Mouse (Mus musculus) MEL (cell line): ENCODE measurements around the gene Cenpu. TPM values are rescaled to one million over a fixed set of nuclear protein-coding genes. Genes with fewer than 3 reads are reported as not detected.

Experiments
- DNase-seq: peaks from one replicate; pipeline ENCODE4 v3.0.0; 2011; ENCODE audit warnings: low read depth, low spot score
- H3K27ac ChIP-seq: 2 replicates; pipeline ENCODE4 v1.5.1; 2012; ENCODE audit warnings: low read depth, mild to moderate bottlenecking, control low read depth, low read length, moderate library complexity; ENCODE audit not compliant: control insufficient read depth
- H3K27me3 ChIP-seq, 2 experiments: fragments of 150-350 bp in 1 of 2; sonication (generic) in 1 of 2; 2 replicates each; pipeline ENCODE4 v1.6.1; 2012; ENCODE audit warnings: low read length in 2 of 2, mild to moderate bottlenecking in 2 of 2, improper control_type of control experiment in 1 of 2, moderate library complexity in 1 of 2; ENCODE audit not compliant: insufficient read depth in 2 of 2, control insufficient read depth in 1 of 2
- H3K36me3 ChIP-seq, 2 experiments: 2 replicates each; pipeline ENCODE4 v1.6.1; 2012 to 2014; ENCODE audit warnings: low read length in 2 of 2, improper control_type of control experiment in 1 of 2, inconsistent platforms in 1 of 2, mild to moderate bottlenecking in 1 of 2; ENCODE audit not compliant: insufficient read depth in 2 of 2, control insufficient read depth in 1 of 2
- H3K4me1 ChIP-seq, 2 experiments: fragments of 150-350 bp in 1 of 2; sonication (generic) in 1 of 2; 2 replicates each; pipeline ENCODE4 v1.6.1; 2012; ENCODE audit warnings: low read length in 2 of 2, improper control_type of control experiment in 1 of 2, mild to moderate bottlenecking in 1 of 2; ENCODE audit not compliant: insufficient read depth in 2 of 2, control insufficient read depth in 1 of 2
- H3K4me3 ChIP-seq, 2 experiments: fragments of 150-350 bp in 1 of 2; sonication (generic) in 1 of 2; 2 replicates each; pipeline ENCODE4 v1.5.1; 2012; ENCODE audit warnings: low read depth in 2 of 2, low read length in 2 of 2, mild to moderate bottlenecking in 2 of 2, moderate library complexity in 2 of 2, control low read depth in 1 of 2, improper control_type of control experiment in 1 of 2; ENCODE audit not compliant: control insufficient read depth in 1 of 2, insufficient read depth in 1 of 2
- H3K79me2 ChIP-seq: 2 replicates; pipeline ENCODE4 v1.6.1; 2012; ENCODE audit warnings: mild to moderate bottlenecking, low read length, moderate library complexity; ENCODE audit not compliant: control insufficient read depth, poor library complexity, insufficient read depth
- H3K9ac ChIP-seq: 2 replicates; pipeline ENCODE4 v1.6.1; 2012; ENCODE audit warnings: low read depth, mild to moderate bottlenecking, control low read depth, low read length, moderate library complexity; ENCODE audit not compliant: control insufficient read depth, poor library complexity, severe bottlenecking
- H3K9me3 ChIP-seq: fragments of 150-350 bp; sonication (generic); replicated peaks from 2 replicates; pipeline ENCODE4 v1.6.1; 2012; ENCODE audit warnings: mild to moderate bottlenecking, low read length, improper control_type of control experiment, moderate library complexity; ENCODE audit not compliant: insufficient read depth
- BHLHE40 ChIP-seq: IDR thresholded peaks from 2 replicates; pipeline ENCODE4 v1.6.1; 2012; ENCODE audit warnings: low read depth, mild to moderate bottlenecking, inconsistent platforms, low read length, improper control_type of control experiment, borderline replicate concordance
- CTCF ChIP-seq, 3 experiments: IDR thresholded peaks in 2 of 3; conservative IDR thresholded peaks in 1 of 3; 2 replicates each; pipeline ENCODE4 v1.5.1; 2011 to 2012; ENCODE audit warnings: low read length in 3 of 3, low read depth in 2 of 3, mild to moderate bottlenecking in 2 of 3, improper control_type of control experiment in 1 of 3, inconsistent platforms in 1 of 3, mixed read lengths in 1 of 3, moderate library complexity in 1 of 3; ENCODE audit not compliant: control insufficient read depth in 1 of 3, insufficient read depth in 1 of 3, poor library complexity in 1 of 3, severe bottlenecking in 1 of 3
- EP300 ChIP-seq, 2 experiments: IDR thresholded peaks; 2 replicates each; pipeline ENCODE4 v1.6.1; 2011; ENCODE audit warnings: improper control_type of control experiment in 2 of 2, low read length in 2 of 2, low read depth in 1 of 2, mild to moderate bottlenecking in 1 of 2
- GABPA ChIP-seq: IDR thresholded peaks from 2 replicates; pipeline ENCODE4 v1.6.1; 2012; ENCODE audit warnings: low read depth, mild to moderate bottlenecking, inconsistent platforms, low read length, improper control_type of control experiment, moderate library complexity
- JUND ChIP-seq: IDR thresholded peaks from 2 replicates; pipeline ENCODE4 v1.6.1; 2011; ENCODE audit warnings: low read depth, mild to moderate bottlenecking, improper control_type of control experiment, low read length
- MAFK ChIP-seq: IDR thresholded peaks from 2 replicates; pipeline ENCODE4 v1.6.1; 2011; ENCODE audit warnings: low read depth, mild to moderate bottlenecking, low read length, improper control_type of control experiment, borderline replicate concordance
- MAX ChIP-seq: IDR thresholded peaks from 2 replicates; pipeline ENCODE4 v1.6.1; 2011; ENCODE audit warnings: low read length, improper control_type of control experiment
- MYC ChIP-seq: IDR thresholded peaks from 2 replicates; pipeline ENCODE4 v1.6.1; 2011; ENCODE audit warnings: low read depth, mild to moderate bottlenecking, low read length, improper control_type of control experiment, moderate library complexity
- NRF1 ChIP-seq: IDR thresholded peaks from 2 replicates; pipeline ENCODE4 v1.6.1; 2014; ENCODE audit warnings: low read depth, mild to moderate bottlenecking, inconsistent platforms, low read length, improper control_type of control experiment, moderate library complexity; ENCODE audit not compliant: poor library complexity, insufficient read depth, severe bottlenecking
- POLR2A ChIP-seq, 2 experiments: IDR thresholded peaks; 2 replicates each; pipeline ENCODE4 v1.6.1; 2011 to 2012; ENCODE audit warnings: low read length in 2 of 2, mild to moderate bottlenecking in 2 of 2, control low read depth in 1 of 2, improper control_type of control experiment in 1 of 2, low read depth in 1 of 2, moderate library complexity in 1 of 2; ENCODE audit not compliant: control insufficient read depth in 1 of 2, insufficient read depth in 1 of 2, poor library complexity in 1 of 2
- POLR2AphosphoS2 ChIP-seq: IDR thresholded peaks from 2 replicates; pipeline ENCODE4 v1.6.1; 2011; ENCODE audit warnings: low read length, improper control_type of control experiment
- RCOR1 ChIP-seq: IDR thresholded peaks from 2 replicates; pipeline ENCODE4 v1.6.1; 2012; ENCODE audit warnings: low read depth, mild to moderate bottlenecking, inconsistent platforms, low read length, improper control_type of control experiment
- SIN3A ChIP-seq: IDR thresholded peaks from 2 replicates; pipeline ENCODE4 v1.6.1; 2012; ENCODE audit warnings: low read length, improper control_type of control experiment, inconsistent platforms
- SMC3 ChIP-seq: IDR thresholded peaks from 2 replicates; pipeline ENCODE4 v1.6.1; 2011; ENCODE audit warnings: low read depth, low read length, improper control_type of control experiment
- TAL1 ChIP-seq: IDR thresholded peaks from 2 replicates; pipeline ENCODE4 v1.6.1; 2012; ENCODE audit warnings: mild to moderate bottlenecking, inconsistent platforms, low read length, moderate library complexity, mixed read lengths
- ZKSCAN1 ChIP-seq: IDR thresholded peaks from 2 replicates; pipeline ENCODE4 v1.6.1; 2012; ENCODE audit warnings: low read depth, mild to moderate bottlenecking, inconsistent platforms, low read length, improper control_type of control experiment, moderate library complexity
- ZNF384 ChIP-seq: IDR thresholded peaks from 2 replicates; pipeline ENCODE4 v1.6.1; 2012; ENCODE audit warnings: low read depth, mild to moderate bottlenecking, inconsistent platforms, low read length, improper control_type of control experiment
- polyA plus RNA-seq, 2 experiments: library from polyadenylated mRNA; stranded (reverse) in 1 of 2; unstranded in 1 of 2; fragments of >175 nt in 1 of 2; fragments of >200 nt in 1 of 2; gene quantifications; 2 replicates each; pipeline versions ENCODE4 v1.2.1 to v1.2.4; 2012; ENCODE audit warnings: low replicate concordance in 2 of 2, low read depth in 1 of 2; ENCODE audit not compliant: insufficient read length in 2 of 2, insufficient read depth in 1 of 2, missing spikeins in 1 of 2
- total RNA-seq: library from RNA; depleted of rRNA; stranded (reverse); fragments of 300-350 nt; gene quantifications from 2 replicates; pipeline ENCODE4 v1.2.3, GENCODE M21; 2012

Gene Cenpu
- total and polyA plus RNA-seq, 3 experiments, result 30.7 to 446 (median 42.5) TPM

DNA sequence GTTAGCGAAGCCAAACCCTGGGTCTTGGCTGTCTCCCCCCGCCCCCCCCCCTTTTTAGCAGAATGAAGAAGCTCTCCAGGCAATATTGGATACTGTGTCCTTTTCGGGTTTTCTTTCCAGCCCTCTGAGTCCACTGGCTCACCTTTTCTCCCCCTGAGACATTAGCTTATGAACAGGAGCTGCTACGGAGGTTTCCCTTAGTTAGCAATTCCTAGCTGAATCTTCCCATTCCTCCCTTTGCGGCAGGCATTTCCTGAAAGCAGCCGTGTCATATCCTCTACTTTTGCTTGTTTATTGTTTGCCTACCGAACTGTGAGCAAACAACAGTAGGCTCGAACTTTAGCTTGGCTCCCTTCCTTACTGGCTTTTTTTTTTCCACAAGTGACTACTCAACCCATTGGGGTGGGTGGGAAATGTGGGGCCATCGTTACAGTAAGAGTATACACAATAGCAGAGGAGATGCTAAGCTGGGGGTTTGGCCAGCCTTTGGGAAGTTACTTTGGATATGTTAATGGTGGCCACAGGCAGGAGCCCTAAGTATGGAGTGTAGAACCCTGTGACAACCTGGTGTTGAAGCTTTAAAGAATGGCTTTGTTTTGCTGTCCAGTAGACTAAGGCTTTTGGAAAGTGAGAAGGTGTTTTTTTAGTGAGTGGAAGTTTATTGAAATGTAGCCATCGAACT, 67.0 kb downstream of the Cenpu start:
- Histone ChIP-seq H3K9me3 (no peaks in the 10 kb centered on the region), H3K36me3 (peaks cover 6 to 38% of the 10 kb centered on the region in 2 experiments), H3K9ac (peak overlapping the region; percentile 83), H3K27ac (peak overlapping the region; percentile 2), H3K79me2 (peaks cover 49% of the 10 kb centered on the region), H3K4me3 (peak overlapping the region; percentile 81 to 96), H3K27me3 (no peaks in the 10 kb centered on the region), H3K4me1 (peaks cover 9 to 16% of the 10 kb centered on the region in 2 experiments)
- TF ChIP-seq NRF1 (no peak), POLR2AphosphoS2 (no peak), SMC3 (no peak), POLR2A (IDR thresholded peaks at IDR 0.05; ENCODE audit: control insufficient read depth in 1 of 2, insufficient read depth in 1 of 2, low read depth in 1 of 2, low read length in 2 of 2, poor library complexity in 1 of 2) (no peak), SIN3A (peak; percentile 4; the same call in 1 of the 2 replicates), MYC (no peak), JUND (no peak)
- no peak for DNase-seq

DNA sequence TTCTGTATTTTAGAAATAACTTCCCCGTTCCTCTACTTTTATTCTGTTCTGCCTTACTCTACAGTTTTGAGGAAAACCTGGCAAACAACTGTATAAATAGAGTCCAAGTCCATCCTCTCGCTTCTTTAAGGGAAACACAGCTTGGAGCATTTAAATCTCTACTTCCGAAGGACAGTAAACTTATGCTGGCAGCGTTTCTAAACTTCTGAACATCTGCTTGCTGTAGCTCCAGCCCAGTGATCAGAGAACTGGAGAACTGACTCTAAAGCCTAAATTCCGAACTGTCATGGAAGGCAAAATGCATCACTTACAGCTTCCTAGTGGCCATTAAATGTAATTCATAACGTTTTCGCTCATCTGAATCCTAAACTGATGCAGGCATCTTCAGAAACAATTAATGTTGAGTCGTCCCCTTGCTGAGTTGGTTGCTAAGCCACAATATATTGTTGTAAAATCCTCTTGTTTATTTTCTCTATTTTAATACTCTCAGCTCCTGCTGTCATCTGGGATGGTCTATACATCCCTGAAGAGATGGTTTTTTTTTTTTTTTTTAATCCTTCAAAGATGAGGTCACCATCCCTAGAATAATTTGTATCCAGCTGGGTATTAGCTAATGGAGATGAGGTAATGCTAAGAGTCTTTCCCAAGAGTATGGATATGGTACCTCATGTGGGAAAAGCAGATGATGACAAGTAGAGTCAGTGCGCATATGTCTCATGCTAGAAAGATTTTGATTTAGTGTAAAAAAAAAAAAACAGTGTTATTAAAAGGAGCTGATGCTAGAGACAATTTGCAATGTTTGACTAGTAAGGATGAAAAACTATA, 70.8 kb downstream of the Cenpu start:
- no peak for DNase-seq
- Histone ChIP-seq H3K9me3 (no peaks in the 10 kb centered on the region), H3K79me2 (peaks cover 79% of the 10 kb centered on the region), H3K4me3 (no peak overlapping the region), H3K9ac (no peak overlapping the region), H3K27me3 (no peaks in the 10 kb centered on the region), H3K36me3 (peaks cover 8 to 60% of the 10 kb centered on the region in 2 experiments), H3K27ac (no peak overlapping the region), H3K4me1 (peaks cover 17 to 35% of the 10 kb centered on the region in 2 experiments; a peak in 3 of 4 replicates)
- TF ChIP-seq BHLHE40 (no peak), MAFK (no peak), GABPA (no peak), ZKSCAN1 (no peak), CTCF (IDR thresholded peaks at IDR 0.05 in 2 of 3, conservative IDR thresholded peaks at IDR 0.05 in 1 of 3; ENCODE audit: control insufficient read depth in 1 of 3, insufficient read depth in 1 of 3, low read depth in 2 of 3, low read length in 3 of 3, poor library complexity in 1 of 3, severe bottlenecking in 1 of 3) (no peak), RCOR1 (no peak), TAL1 (no peak), MAX (no peak), ZNF384 (no peak), EP300 (IDR thresholded peaks at IDR 0.05; ENCODE audit: low read depth in 1 of 2, low read length in 2 of 2) (no peak)
